ENCODE assay signal across 9 mouse cellular contexts in genomic region chr14:16840951-16841596, GRCm38 (mm10). TPM values are rescaled to one million over a fixed set of nuclear protein-coding genes. Genes with fewer than 3 reads are reported as not detected.
DNase-seq lines count a peak whose midpoint lies in the region; ATAC-seq lines count a peak whose summit lies in the region.
"Had no signal": no experiment of that assay in that cellular context is flagged by ENCODE, and none has a peak within 500 bp of the region (broad histone marks: within the 10 kb centered on the region; RNA-seq: fewer than 3 reads in every experiment).

No protein-coding gene starts in this region.

- WGBS in limb, embryonic 13.5 days = 46% methylated on average over 8 of the region's 8 CpGs
- 81% methylated on average over 8 of the region's 8 CpGs for WGBS in limb, embryonic 10.5 days
- WGBS in forebrain, embryonic 16.5 days = 34% methylated on average over 8 of the region's 8 CpGs
- WGBS in neural tube, embryonic 14.5 days = 21% methylated on average over 8 of the region's 8 CpGs

- no peak overlapping the region for H3K9ac ChIP-seq in limb, embryonic 13.5 days
- H3K9ac ChIP-seq in forebrain, embryonic 16.5 days (replicated peaks; ENCODE audit: low read depth, low read length) = no peak overlapping the region
- H3K9ac ChIP-seq in neural tube, embryonic 14.5 days (replicated peaks; ENCODE audit: low read depth, low read length) = no peak overlapping the region
- H3K9ac ChIP-seq: heart, embryonic 13.5 days had no signal

- no peaks in the 10 kb centered on the region for H3K36me3 ChIP-seq in limb, embryonic 13.5 days
- no peaks in the 10 kb centered on the region for H3K36me3 ChIP-seq in limb, embryonic 10.5 days
- no peaks in the 10 kb centered on the region for H3K36me3 ChIP-seq in forebrain, embryonic 16.5 days (ENCODE audit: control insufficient read depth, insufficient read depth)
- H3K36me3 ChIP-seq in neural tube, embryonic 14.5 days (ENCODE audit: control insufficient read depth, insufficient read depth, low read length) = no peaks in the 10 kb centered on the region
- H3K36me3 ChIP-seq: heart, embryonic 13.5 days had no signal

- H3K4me1 ChIP-seq in limb, embryonic 13.5 days = peaks cover 8% of the 10 kb centered on the region
- peaks cover 8% of the 10 kb centered on the region for H3K4me1 ChIP-seq in limb, embryonic 10.5 days
- H3K4me1 ChIP-seq in forebrain, embryonic 16.5 days (replicated peaks; ENCODE audit: control insufficient read depth, insufficient read depth, low read length) = peaks cover 3% of the 10 kb centered on the region; the same call in 1 of the 2 replicates
- H3K4me1 ChIP-seq in neural tube, embryonic 14.5 days (ENCODE audit: control insufficient read depth, insufficient read depth, low read length) = no peaks in the 10 kb centered on the region

- H3K27me3 ChIP-seq in limb, embryonic 13.5 days = no peaks in the 10 kb centered on the region
- H3K27me3 ChIP-seq in limb, embryonic 10.5 days (ENCODE audit: low read depth, poor library complexity, severe bottlenecking) = no peaks in the 10 kb centered on the region
- no peaks in the 10 kb centered on the region for H3K27me3 ChIP-seq in forebrain, embryonic 16.5 days (replicated peaks; ENCODE audit: control insufficient read depth, insufficient read depth, low read length)
- H3K27me3 ChIP-seq in neural tube, embryonic 14.5 days (ENCODE audit: control insufficient read depth, insufficient read depth, low read length) = no peaks in the 10 kb centered on the region
- H3K27me3 ChIP-seq: heart, embryonic 13.5 days had no signal

- H3K27ac ChIP-seq in limb, embryonic 13.5 days = no peak overlapping the region
- H3K27ac ChIP-seq in limb, embryonic 10.5 days = no peak overlapping the region
- H3K27ac ChIP-seq in forebrain, embryonic 16.5 days (ENCODE audit: low read length) = no peak overlapping the region
- no peak overlapping the region for H3K27ac ChIP-seq in neural tube, embryonic 14.5 days (ENCODE audit: low read depth, low read length)
- H3K27ac ChIP-seq: heart, embryonic 13.5 days had no signal

- H3K4me2 ChIP-seq in limb, embryonic 13.5 days (replicated peaks) = no peak overlapping the region
- no peak overlapping the region for H3K4me2 ChIP-seq in forebrain, embryonic 16.5 days (ENCODE audit: low read length)
- H3K4me2 ChIP-seq in neural tube, embryonic 14.5 days (ENCODE audit: low read depth, low read length) = no peak overlapping the region
- H3K4me2 ChIP-seq: heart, embryonic 13.5 days had no signal

- no peak for DNase-seq in limb, embryonic 10.5 days (ENCODE audit: low spot score)
- DNase-seq in brain, embryonic 18.5 days (ENCODE audit: low read depth, low spot score) = peak; percentile 64
- peak; percentile 66 to 82 for DNase-seq in layer of hippocampus, adult 18-20 months (ENCODE audit: low spot score in 2 of 2)
- DNase-seq in spleen, postnatal 10 days (ENCODE audit: low spot score in 2 of 2) = no peak

- H3K9me3 ChIP-seq in limb, embryonic 13.5 days = no peaks in the 10 kb centered on the region
- H3K9me3 ChIP-seq in limb, embryonic 10.5 days (replicated peaks) = no peaks in the 10 kb centered on the region
- no peaks in the 10 kb centered on the region for H3K9me3 ChIP-seq in forebrain, embryonic 16.5 days (ENCODE audit: control insufficient read depth, low read length)
- no peaks in the 10 kb centered on the region for H3K9me3 ChIP-seq in neural tube, embryonic 14.5 days (ENCODE audit: control insufficient read depth, low read length)
- H3K9me3 ChIP-seq: heart, embryonic 13.5 days had no signal

- H3K4me3 ChIP-seq in limb, embryonic 13.5 days = no peak overlapping the region
- H3K4me3 ChIP-seq in limb, embryonic 10.5 days = no peak overlapping the region
- H3K4me3 ChIP-seq in forebrain, embryonic 16.5 days (replicated peaks; ENCODE audit: low read length) = no peak overlapping the region
- H3K4me3 ChIP-seq in neural tube, embryonic 14.5 days (ENCODE audit: low read depth, low read length) = no peak overlapping the region
- H3K4me3 ChIP-seq: heart, embryonic 13.5 days; myocyte had no signal

- ATAC-seq in limb, embryonic 13.5 days (ENCODE audit: low FRiP score, low read depth) = peak; percentile 66; the same call in 1 of the 2 replicates
- ATAC-seq in forebrain, embryonic 16.5 days = peak; percentile 92
- peak; percentile 88; the same call in 1 of the 2 replicates for ATAC-seq in neural tube, embryonic 14.5 days (ENCODE audit: low read depth)

RNA-seq across cellular contexts. Expression of gene Rarb, which starts 22.1 kb away (rescaled TPM):
- 15.1 and 17.8 TPM in 2 replicates for polyA plus RNA-seq in limb, embryonic 13.5 days (2015; fragmentation: Nextera tagmentation; extraction: Ambion mirVana)
- 17.6 and 19.1 TPM in 2 replicates for polyA plus RNA-seq in limb, embryonic 10.5 days (2016; fragmentation: Nextera tagmentation; extraction: Ambion mirVana)
- 17.6 and 26.2 TPM in 2 replicates for polyA plus RNA-seq in forebrain, embryonic 16.5 days (2015; fragmentation: Nextera tagmentation; extraction: Ambion mirVana)
- 1 to 10 TPM; 6.0 to 6.9 TPM for total RNA-seq in layer of hippocampus, adult 18-20 months (2021)
- polyA plus RNA-seq in neural tube, embryonic 14.5 days (2014; fragmentation: Nextera tagmentation; extraction: Ambion mirVana) = 25.2 and 32.3 TPM in 2 replicates

Comparison
In these comparisons a context has a peak if more than half of its experiments do, and no peak if none do; other contexts are left out.
1. DNase-seq: peak in brain, embryonic 18.5 days (single experiment) and layer of hippocampus, adult 18-20 months (2 of 2); none in limb, embryonic 10.5 days (single experiment) and spleen, postnatal 10 days (0 of 2).
2. Peak in every context shown above with its lines, with median percentiles within 50 percentile points of each other: ATAC-seq.